Mouse (Mus musculus): Measurements from ENCODE around the gene Npas3. TPM values are rescaled to one million over a fixed set of nuclear protein-coding genes. Genes with fewer than 3 reads are reported as not detected.

The Npas3 gene
- polyA plus RNA-seq, 1 experiment = 1.2 TPM

DNA sequence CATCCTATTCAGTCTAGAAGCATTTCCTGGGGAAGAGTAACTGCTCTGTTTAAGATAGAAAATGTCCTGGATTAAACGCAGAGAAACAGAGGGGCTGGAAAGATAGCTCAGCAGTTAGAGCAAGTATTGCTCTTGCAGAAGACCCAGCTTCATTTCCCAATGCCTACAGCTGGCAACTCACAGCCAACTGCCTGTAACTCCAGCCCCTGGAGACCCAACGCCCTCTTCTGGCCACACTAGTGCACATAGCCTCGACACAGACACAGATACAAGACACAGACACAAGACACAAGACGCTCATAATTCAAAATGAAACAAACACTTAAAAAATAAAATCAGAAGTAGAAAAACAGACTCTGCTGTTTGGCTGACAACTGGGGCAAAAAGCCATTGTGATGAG, 754.0 kb downstream of the Npas3 start:
- no peaks in the 10 kb centered on the region for H3K36me3 ChIP-seq (ENCODE audit: control insufficient read depth, insufficient read depth, low read length, poor library complexity, severe bottlenecking)
- no peak overlapping the region for H3K9ac ChIP-seq (ENCODE audit: low read depth, poor library complexity, severe bottlenecking)
- H3K4me1 ChIP-seq (ENCODE audit: control insufficient read depth, insufficient read depth, low read length) = no peaks in the 10 kb centered on the region
- no peak overlapping the region for H3K4me3 ChIP-seq (ENCODE audit: low read depth, low read length)
- no peak for TF ChIP-seq POLR2A (IDR thresholded peaks at IDR 0.05; ENCODE audit: insufficient read depth, low read length)
- TF ChIP-seq EP300 (IDR thresholded peaks at IDR 0.05; ENCODE audit: insufficient read depth, low read depth, low read length) = no peak
- TF ChIP-seq CTCF (IDR thresholded peaks at IDR 0.05; ENCODE audit: low read depth, low read length) = peak; percentile 61
- no peaks in the 10 kb centered on the region for H3K9me3 ChIP-seq (replicated peaks; ENCODE audit: control insufficient read depth, insufficient read depth, low read length, poor library complexity, severe bottlenecking)
- no peaks in the 10 kb centered on the region for H3K27me3 ChIP-seq (ENCODE audit: control insufficient read depth, insufficient read depth, low read length, poor library complexity, severe bottlenecking)
- no peak overlapping the region for H3K27ac ChIP-seq (ENCODE audit: insufficient read depth, low read length)

DNA sequence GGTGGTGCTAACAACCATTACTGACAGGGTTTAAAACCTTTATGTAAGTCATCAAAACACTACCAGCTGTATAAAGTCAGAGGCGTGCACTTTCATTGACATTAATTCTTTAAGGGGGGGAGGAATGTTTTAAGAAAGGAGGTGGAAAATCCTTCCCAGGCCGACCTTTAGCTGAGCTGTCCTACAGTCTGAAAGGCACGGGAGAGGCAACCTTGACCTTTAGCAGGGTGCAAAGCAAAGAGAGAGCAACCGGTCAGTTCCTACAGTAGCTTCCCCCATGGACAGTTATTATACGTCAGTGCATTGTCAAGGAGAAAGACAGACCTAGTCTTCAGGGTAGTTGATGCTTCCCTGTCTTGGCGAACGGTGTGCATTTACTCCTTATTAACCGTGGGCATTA, 756.1 kb downstream of the Npas3 start:
- no peaks in the 10 kb centered on the region for H3K4me1 ChIP-seq (ENCODE audit: control insufficient read depth, insufficient read depth, low read length)
- TF ChIP-seq EP300 (IDR thresholded peaks at IDR 0.05; ENCODE audit: insufficient read depth, low read depth, low read length) (no peak), POLR2A (IDR thresholded peaks at IDR 0.05; ENCODE audit: insufficient read depth, low read length) (no peak), CTCF (IDR thresholded peaks at IDR 0.05; ENCODE audit: low read depth, low read length) (no peak)

GRCm38 (mm10) chr12:54005546-54005945, 757.1 kb downstream of the Npas3 start:
- H3K36me3 ChIP-seq (ENCODE audit: control insufficient read depth, insufficient read depth, low read length, poor library complexity, severe bottlenecking) = no peaks in the 10 kb centered on the region
- no peak overlapping the region for H3K9ac ChIP-seq (ENCODE audit: low read depth, poor library complexity, severe bottlenecking)
- H3K4me1 ChIP-seq (ENCODE audit: control insufficient read depth, insufficient read depth, low read length) = no peaks in the 10 kb centered on the region
- no peaks in the 10 kb centered on the region for H3K9me3 ChIP-seq (replicated peaks; ENCODE audit: control insufficient read depth, insufficient read depth, low read length, poor library complexity, severe bottlenecking)
- H3K27me3 ChIP-seq (ENCODE audit: control insufficient read depth, insufficient read depth, low read length, poor library complexity, severe bottlenecking) = no peaks in the 10 kb centered on the region
- no peak for TF ChIP-seq POLR2A (IDR thresholded peaks at IDR 0.05; ENCODE audit: insufficient read depth, low read length)
- TF ChIP-seq CTCF (IDR thresholded peaks at IDR 0.05; ENCODE audit: low read depth, low read length) = no peak
- no peak for TF ChIP-seq EP300 (IDR thresholded peaks at IDR 0.05; ENCODE audit: insufficient read depth, low read depth, low read length)
- no peak overlapping the region for H3K4me3 ChIP-seq (ENCODE audit: low read depth, low read length)
- H3K27ac ChIP-seq (ENCODE audit: insufficient read depth, low read length) = no peak overlapping the region

More for the DNA sequence above, 756.1 kb downstream of the Npas3 start:
- H3K4me3 ChIP-seq (ENCODE audit: low read depth, low read length) = no peak overlapping the region
- no peaks in the 10 kb centered on the region for H3K9me3 ChIP-seq (replicated peaks; ENCODE audit: control insufficient read depth, insufficient read depth, low read length, poor library complexity, severe bottlenecking)
- no peak overlapping the region for H3K27ac ChIP-seq (ENCODE audit: insufficient read depth, low read length)
- no peaks in the 10 kb centered on the region for H3K27me3 ChIP-seq (ENCODE audit: control insufficient read depth, insufficient read depth, low read length, poor library complexity, severe bottlenecking)
- H3K36me3 ChIP-seq (ENCODE audit: control insufficient read depth, insufficient read depth, low read length, poor library complexity, severe bottlenecking) = no peaks in the 10 kb centered on the region
- H3K9ac ChIP-seq (ENCODE audit: low read depth, poor library complexity, severe bottlenecking) = no peak overlapping the region

DNA sequence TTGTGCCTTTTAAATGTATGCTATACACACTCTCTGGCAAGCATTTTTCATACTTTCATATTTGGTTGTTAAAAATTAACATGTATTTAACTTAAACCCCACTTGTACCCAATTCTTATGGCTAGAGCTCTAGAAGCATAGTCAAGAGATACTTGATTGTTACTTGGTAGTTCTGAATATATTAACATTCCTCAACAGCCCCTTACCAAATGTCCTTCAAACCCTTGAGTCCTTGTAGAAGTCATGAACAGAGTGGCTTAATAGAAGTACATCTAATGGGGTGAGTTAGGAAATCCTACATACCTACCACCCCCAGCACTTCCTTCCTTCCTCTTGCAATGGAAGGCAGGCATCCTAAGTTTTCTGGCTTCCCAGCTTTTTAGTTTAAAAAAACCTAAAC, 766.8 kb downstream of the Npas3 start:
- Histone ChIP-seq H3K27ac (ENCODE audit: insufficient read depth, low read length) (no peak overlapping the region), H3K9ac (ENCODE audit: low read depth, poor library complexity, severe bottlenecking) (no peak overlapping the region), H3K4me1 (ENCODE audit: control insufficient read depth, insufficient read depth, low read length) (no peaks in the 10 kb centered on the region), H3K9me3 (replicated peaks; ENCODE audit: control insufficient read depth, insufficient read depth, low read length, poor library complexity, severe bottlenecking) (no peaks in the 10 kb centered on the region), H3K36me3 (ENCODE audit: control insufficient read depth, insufficient read depth, low read length, poor library complexity, severe bottlenecking) (no peaks in the 10 kb centered on the region), H3K4me3 (ENCODE audit: low read depth, low read length) (no peak overlapping the region), H3K27me3 (ENCODE audit: control insufficient read depth, insufficient read depth, low read length, poor library complexity, severe bottlenecking) (no peaks in the 10 kb centered on the region; the same call in 1 of the 2 replicates)
- TF ChIP-seq CTCF (IDR thresholded peaks at IDR 0.05; ENCODE audit: low read depth, low read length) = no peak
- TF ChIP-seq POLR2A (IDR thresholded peaks at IDR 0.05; ENCODE audit: insufficient read depth, low read length) = no peak
- TF ChIP-seq EP300 (IDR thresholded peaks at IDR 0.05; ENCODE audit: insufficient read depth, low read depth, low read length) = no peak

DNA sequence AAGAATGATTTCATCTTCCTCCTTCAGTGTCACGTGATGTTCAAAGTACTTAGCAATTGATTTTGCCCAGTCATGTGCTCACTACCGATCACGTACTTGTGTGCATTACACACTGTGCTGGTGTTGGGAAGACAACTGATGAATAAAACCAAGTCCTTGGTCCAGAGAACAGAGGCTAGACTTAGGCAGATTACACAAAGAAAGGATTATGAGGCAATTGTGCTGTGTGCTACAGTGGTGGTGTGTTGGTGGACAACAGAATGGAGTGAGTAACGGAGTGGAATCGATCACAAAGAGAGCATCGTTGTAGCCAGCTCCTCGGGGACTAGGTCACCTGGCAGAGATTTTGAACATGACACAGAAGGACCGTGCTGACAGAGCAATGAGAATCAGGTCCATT, 769.5 kb downstream of the Npas3 start:
- no peaks in the 10 kb centered on the region for H3K36me3 ChIP-seq (ENCODE audit: control insufficient read depth, insufficient read depth, low read length, poor library complexity, severe bottlenecking)
- no peak overlapping the region for H3K27ac ChIP-seq (ENCODE audit: insufficient read depth, low read length)
- no peaks in the 10 kb centered on the region for H3K9me3 ChIP-seq (replicated peaks; ENCODE audit: control insufficient read depth, insufficient read depth, low read length, poor library complexity, severe bottlenecking)
- H3K27me3 ChIP-seq (ENCODE audit: control insufficient read depth, insufficient read depth, low read length, poor library complexity, severe bottlenecking) = no peaks in the 10 kb centered on the region; the same call in 1 of the 2 replicates
- TF ChIP-seq POLR2A (IDR thresholded peaks at IDR 0.05; ENCODE audit: insufficient read depth, low read length) (no peak), EP300 (IDR thresholded peaks at IDR 0.05; ENCODE audit: insufficient read depth, low read depth, low read length) (no peak), CTCF (IDR thresholded peaks at IDR 0.05; ENCODE audit: low read depth, low read length) (no peak)
- no peak overlapping the region for H3K9ac ChIP-seq (ENCODE audit: low read depth, poor library complexity, severe bottlenecking)
- H3K4me3 ChIP-seq (ENCODE audit: low read depth, low read length) = no peak overlapping the region
- no peaks in the 10 kb centered on the region for H3K4me1 ChIP-seq (ENCODE audit: control insufficient read depth, insufficient read depth, low read length)

GRCm38 (mm10) chr12:54019979-54020378, 771.5 kb downstream of the Npas3 start:
- Histone ChIP-seq H3K27ac (ENCODE audit: insufficient read depth, low read length) (no peak overlapping the region), H3K9ac (ENCODE audit: low read depth, poor library complexity, severe bottlenecking) (no peak overlapping the region), H3K9me3 (replicated peaks; ENCODE audit: control insufficient read depth, insufficient read depth, low read length, poor library complexity, severe bottlenecking) (no peaks in the 10 kb centered on the region), H3K27me3 (ENCODE audit: control insufficient read depth, insufficient read depth, low read length, poor library complexity, severe bottlenecking) (no peaks in the 10 kb centered on the region), H3K36me3 (ENCODE audit: control insufficient read depth, insufficient read depth, low read length, poor library complexity, severe bottlenecking) (no peaks in the 10 kb centered on the region), H3K4me3 (ENCODE audit: low read depth, low read length) (no peak overlapping the region), H3K4me1 (ENCODE audit: control insufficient read depth, insufficient read depth, low read length) (no peaks in the 10 kb centered on the region)
- TF ChIP-seq POLR2A (IDR thresholded peaks at IDR 0.05; ENCODE audit: insufficient read depth, low read length) = no peak
- no peak for TF ChIP-seq EP300 (IDR thresholded peaks at IDR 0.05; ENCODE audit: insufficient read depth, low read depth, low read length)
- TF ChIP-seq CTCF (IDR thresholded peaks at IDR 0.05; ENCODE audit: low read depth, low read length) = no peak

Measured in ES-Bruce4 (cell line).